Mouse (Mus musculus) thymus, adult 2 months (tissue): ENCODE measurements around the gene Kcnj8.

Source experiments
- CTCF ChIP-seq: fragments of 200-500 bp; IDR thresholded peaks from 2 replicates; pipeline ENCODE4 v1.5.1; 2012; ENCODE audit warnings: mild to moderate bottlenecking, control low read depth, low read length, moderate library complexity, borderline replicate concordance; ENCODE audit not compliant: control insufficient read depth, poor library complexity, insufficient read depth; ENCODE audit errors: extremely low read depth
- POLR2A ChIP-seq: fragments of 200-500 bp; IDR thresholded peaks from 2 replicates; pipeline ENCODE4 v1.6.1; 2012; ENCODE audit warnings: mild to moderate bottlenecking, low read length, control low read depth, moderate library complexity; ENCODE audit not compliant: control insufficient read depth, poor library complexity, insufficient read depth; ENCODE audit errors: extremely low read depth

DNA sequence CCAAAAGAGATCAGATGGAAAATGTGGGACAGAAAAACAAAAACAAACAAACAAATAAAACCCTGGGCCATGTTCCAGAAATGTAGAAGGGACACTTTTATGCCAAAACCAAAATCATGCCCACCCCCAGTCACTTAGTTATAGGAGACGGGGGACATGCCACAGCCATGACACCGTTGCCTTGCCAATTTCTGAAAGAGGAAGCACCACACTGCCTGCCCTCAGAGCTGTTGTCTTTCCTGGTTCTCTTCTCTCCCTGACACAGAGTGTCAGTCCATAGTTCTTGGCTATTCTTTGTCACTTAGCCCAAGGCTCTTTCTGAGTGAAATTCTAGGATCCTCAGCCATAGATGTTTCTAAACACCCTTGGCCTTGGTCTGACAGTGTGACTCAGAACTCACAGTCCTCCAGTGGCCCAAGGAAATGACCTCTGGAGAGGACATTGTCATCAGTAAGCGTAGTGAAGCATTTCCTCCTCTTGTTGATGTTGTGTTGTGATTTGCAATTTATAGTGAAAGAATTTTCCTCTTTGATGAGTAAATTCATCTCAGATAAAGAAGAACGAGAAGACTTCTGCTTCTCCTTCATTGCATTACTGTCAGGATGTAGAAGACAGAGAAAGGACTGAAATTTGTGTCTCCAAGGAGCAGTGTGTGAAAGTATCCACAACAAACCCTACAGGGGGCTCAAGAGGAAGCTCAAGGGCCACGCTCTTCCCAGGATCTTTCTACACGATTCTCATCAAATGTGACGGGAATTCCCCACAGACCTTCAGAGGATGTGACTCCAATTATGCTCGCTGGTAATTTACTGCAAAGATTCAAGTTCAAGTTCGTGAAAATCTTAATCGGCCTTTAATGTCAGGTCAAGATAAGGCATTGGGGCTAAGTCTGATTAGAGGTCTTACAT lies 12.4 kb downstream of the Kcnj8 start:
- TF ChIP-seq POLR2A (no peak), CTCF (no peak)
